Mouse (Mus musculus): Measurements from ENCODE around the gene Ttc23. TPM values are rescaled to one million over a fixed set of nuclear protein-coding genes. Genes with fewer than 3 reads are reported as not detected.

The Ttc23 gene
- 28.1 and 35.0 TPM in 2 replicates for polyA plus RNA-seq (2014; fragmentation: Nextera tagmentation; extraction: Ambion mirVana)

GRCm38 (mm10) chr7:67647277-67647676 is at the start of gene Ttc23:
TSS of gene Ttc23 (plus strand) at chr7:67647410.
- no peaks in the 10 kb centered on the region for H3K9me3 ChIP-seq (ENCODE audit: control insufficient read depth, low read length)
- 0 out of 2 replicates have a peak, but pooled peaks have one; percentile 5 for ATAC-seq (ENCODE audit: low read depth)
- no peaks in the 10 kb centered on the region for H3K36me3 ChIP-seq (ENCODE audit: control insufficient read depth, insufficient read depth, low read length)
- H3K27me3 ChIP-seq (replicated peaks; ENCODE audit: control insufficient read depth, insufficient read depth, low read length): no peaks in the 10 kb centered on the region
- H3K4me1 ChIP-seq (ENCODE audit: control insufficient read depth, insufficient read depth, low read length): peaks cover 24% of the 10 kb centered on the region
- H3K27ac ChIP-seq (replicated peaks; ENCODE audit: low read depth, low read length): peak within 1 kb of the TSS; percentile 89
- peak within 1 kb of the TSS; percentile 90 for H3K4me2 ChIP-seq (ENCODE audit: low read depth, low read length)
- peak within 1 kb of the TSS; percentile 79 for H3K9ac ChIP-seq (ENCODE audit: low read depth, low read length)
- peak; percentile 95 for DNase-seq (ENCODE audit: low spot score)
- H3K4me3 ChIP-seq (ENCODE audit: low read depth, low read length): peak within 1 kb of the TSS; percentile 78
- 3% methylated on average over 5 of the region's 5 CpGs for WGBS

- 34% methylated on average over 3 of the region's 3 CpGs for WGBS
- Histone ChIP-seq H3K36me3 (ENCODE audit: control insufficient read depth, insufficient read depth, low read length) (no peaks in the 10 kb centered on the region), H3K27ac (replicated peaks; ENCODE audit: low read depth, low read length) (peak overlapping the region; percentile 25; the same call in 1 of the 2 replicates), H3K9me3 (ENCODE audit: control insufficient read depth, low read length) (no peaks in the 10 kb centered on the region), H3K9ac (ENCODE audit: low read depth, low read length) (no peak overlapping the region), H3K4me1 (ENCODE audit: control insufficient read depth, insufficient read depth, low read length) (peaks cover 12% of the 10 kb centered on the region), H3K27me3 (replicated peaks; ENCODE audit: control insufficient read depth, insufficient read depth, low read length) (no peaks in the 10 kb centered on the region), H3K4me3 (ENCODE audit: low read depth, low read length) (no peak overlapping the region), H3K4me2 (ENCODE audit: low read depth, low read length) (no peak overlapping the region)
- ATAC-seq (ENCODE audit: low read depth): peak; percentile 87; the same call in 1 of the 2 replicates
- DNase-seq (ENCODE audit: low spot score): peak; percentile 95
Observed at GRCm38 (mm10) chr7:67598050-67598449, 49.2 kb upstream of the Ttc23 start.

- WGBS: 69% methylated on average over 6 of the region's 6 CpGs
Observed at GRCm38 (mm10) chr7:67605114-67605513, 42.1 kb upstream of the Ttc23 start.

DNA sequence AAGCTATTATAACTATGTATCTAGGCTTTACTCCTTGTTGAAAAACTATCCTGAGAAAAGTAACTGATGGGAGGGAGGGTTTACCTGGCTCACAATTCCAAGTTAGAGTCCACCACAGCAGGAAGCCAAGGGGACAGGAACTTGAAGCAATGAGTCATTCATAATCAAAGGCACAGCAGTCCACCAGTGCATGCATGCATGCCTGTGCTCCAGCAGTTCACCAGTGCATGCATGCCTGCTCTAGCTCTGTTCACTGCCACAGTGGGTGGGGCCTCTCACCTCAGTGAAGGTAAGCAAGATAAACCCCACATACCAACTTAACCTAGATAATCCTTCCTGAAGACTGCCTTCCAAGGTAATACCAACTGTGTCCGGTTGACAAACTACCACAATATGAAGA is 41.0 kb upstream of the Ttc23 start:
- no peak for DNase-seq (ENCODE audit: low spot score)
- ATAC-seq (ENCODE audit: low read depth): no peak
- no peak overlapping the region for H3K9ac ChIP-seq (ENCODE audit: low read depth, low read length)
- H3K4me1 ChIP-seq (ENCODE audit: control insufficient read depth, insufficient read depth, low read length): peaks cover 17% of the 10 kb centered on the region
- no peaks in the 10 kb centered on the region for H3K36me3 ChIP-seq (ENCODE audit: control insufficient read depth, insufficient read depth, low read length)
- WGBS: 63% methylated on average over 1 of the region's 1 CpGs
- no peak overlapping the region for H3K4me3 ChIP-seq (ENCODE audit: low read depth, low read length)
- H3K27ac ChIP-seq (replicated peaks; ENCODE audit: low read depth, low read length): no peak overlapping the region
- no peaks in the 10 kb centered on the region for H3K9me3 ChIP-seq (ENCODE audit: control insufficient read depth, low read length)
- no peaks in the 10 kb centered on the region for H3K27me3 ChIP-seq (replicated peaks; ENCODE audit: control insufficient read depth, insufficient read depth, low read length)
- no peak overlapping the region for H3K4me2 ChIP-seq (ENCODE audit: low read depth, low read length)

More at GRCm38 (mm10) chr7:67605114-67605513, 42.1 kb upstream of the Ttc23 start:
- peaks cover 17% of the 10 kb centered on the region for H3K4me1 ChIP-seq (ENCODE audit: control insufficient read depth, insufficient read depth, low read length)
- H3K9ac ChIP-seq (ENCODE audit: low read depth, low read length): no peak overlapping the region
- no peak for DNase-seq (ENCODE audit: low spot score)
- H3K36me3 ChIP-seq (ENCODE audit: control insufficient read depth, insufficient read depth, low read length): no peaks in the 10 kb centered on the region
- no peaks in the 10 kb centered on the region for H3K9me3 ChIP-seq (ENCODE audit: control insufficient read depth, low read length)
- ATAC-seq (ENCODE audit: low read depth): no peak
- H3K27me3 ChIP-seq (replicated peaks; ENCODE audit: control insufficient read depth, insufficient read depth, low read length): no peaks in the 10 kb centered on the region
- H3K4me2 ChIP-seq (ENCODE audit: low read depth, low read length): peak overlapping the region; percentile 10; the same call in 1 of the 2 replicates
- no peak overlapping the region for H3K4me3 ChIP-seq (ENCODE audit: low read depth, low read length)
- peak overlapping the region; percentile 70; the same call in 1 of the 2 replicates for H3K27ac ChIP-seq (replicated peaks; ENCODE audit: low read depth, low read length)

DNA sequence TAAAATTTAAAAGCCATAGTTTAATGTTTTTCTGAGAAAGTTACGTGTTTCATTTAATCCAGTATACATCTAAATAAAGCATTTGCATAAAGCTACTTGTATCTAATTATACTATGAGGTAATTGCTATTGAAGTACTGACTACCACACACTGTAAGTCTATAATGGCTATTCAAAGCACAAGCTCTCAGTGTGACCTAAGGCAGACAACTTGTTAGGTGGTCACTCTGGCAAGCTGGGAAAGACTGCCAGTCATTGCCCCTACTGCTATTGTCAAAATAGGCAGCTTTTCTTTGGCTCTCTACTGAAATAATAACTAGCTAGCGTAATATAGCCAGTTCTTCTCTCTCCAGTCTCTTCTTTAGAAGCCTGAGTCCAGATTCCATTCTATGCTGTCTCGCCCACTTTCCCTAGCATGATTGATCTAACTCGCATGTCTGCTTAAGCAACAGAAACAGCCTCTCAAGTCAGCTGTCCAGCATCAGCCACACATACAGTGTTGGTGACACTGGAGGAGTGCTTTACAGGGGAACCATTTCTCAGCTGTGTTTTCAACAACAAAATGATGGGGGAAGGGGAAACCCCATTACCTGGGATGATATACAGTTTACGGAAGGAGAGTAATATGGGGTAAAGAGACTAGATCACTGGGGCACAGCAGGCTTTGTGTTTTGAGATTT is 39.4 kb upstream of the Ttc23 start:
- 0 out of 2 replicates have a peak, but pooled peaks cover 5% of the 10 kb centered on the region for H3K36me3 ChIP-seq (ENCODE audit: control insufficient read depth, insufficient read depth, low read length)
- 0 out of 2 replicates have a peak overlapping the region, but pooled peaks have one; percentile 30 for H3K9ac ChIP-seq (ENCODE audit: low read depth, low read length)
- ATAC-seq (ENCODE audit: low read depth) (no peak), DNase-seq (ENCODE audit: low spot score) (no peak)
- H3K27me3 ChIP-seq (replicated peaks; ENCODE audit: control insufficient read depth, insufficient read depth, low read length): no peaks in the 10 kb centered on the region
- H3K4me3 ChIP-seq (ENCODE audit: low read depth, low read length): no peak overlapping the region
- H3K27ac ChIP-seq (replicated peaks; ENCODE audit: low read depth, low read length): peak overlapping the region; percentile 29; the same call in 1 of the 2 replicates
- H3K4me2 ChIP-seq (ENCODE audit: low read depth, low read length): no peak overlapping the region
- no peaks in the 10 kb centered on the region for H3K9me3 ChIP-seq (ENCODE audit: control insufficient read depth, low read length)
- WGBS: 69% methylated on average over 5 of the region's 5 CpGs
- peaks cover 17% of the 10 kb centered on the region for H3K4me1 ChIP-seq (ENCODE audit: control insufficient read depth, insufficient read depth, low read length)

GRCm38 (mm10) chr7:67608348-67609024 is 38.7 kb upstream of the Ttc23 start:
- Histone ChIP-seq H3K4me1 (ENCODE audit: control insufficient read depth, insufficient read depth, low read length) (peaks cover 17% of the 10 kb centered on the region), H3K36me3 (ENCODE audit: control insufficient read depth, insufficient read depth, low read length) (0 out of 2 replicates have a peak, but pooled peaks cover 5% of the 10 kb centered on the region), H3K27me3 (replicated peaks; ENCODE audit: control insufficient read depth, insufficient read depth, low read length) (no peaks in the 10 kb centered on the region), H3K4me3 (ENCODE audit: low read depth, low read length) (no peak overlapping the region), H3K27ac (replicated peaks; ENCODE audit: low read depth, low read length) (peak overlapping the region; percentile 29; the same call in 1 of the 2 replicates), H3K9ac (ENCODE audit: low read depth, low read length) (peak overlapping the region; percentile 30; the same call in 1 of the 2 replicates), H3K9me3 (ENCODE audit: control insufficient read depth, low read length) (no peaks in the 10 kb centered on the region), H3K4me2 (ENCODE audit: low read depth, low read length) (no peak overlapping the region)
- ATAC-seq (ENCODE audit: low read depth) (peak; percentile 61; the same call in 1 of the 2 replicates), DNase-seq (ENCODE audit: low spot score) (peak; percentile 62)
- 43% methylated on average over 4 of the region's 4 CpGs for WGBS

- Histone ChIP-seq H3K9ac (ENCODE audit: low read depth, low read length) (no peak overlapping the region), H3K27ac (replicated peaks; ENCODE audit: low read depth, low read length) (no peak overlapping the region; the same call in 1 of the 2 replicates), H3K36me3 (ENCODE audit: control insufficient read depth, insufficient read depth, low read length) (0 out of 2 replicates have a peak, but pooled peaks cover 8% of the 10 kb centered on the region), H3K4me3 (ENCODE audit: low read depth, low read length) (no peak overlapping the region), H3K9me3 (ENCODE audit: control insufficient read depth, low read length) (no peaks in the 10 kb centered on the region), H3K27me3 (replicated peaks; ENCODE audit: control insufficient read depth, insufficient read depth, low read length) (no peaks in the 10 kb centered on the region), H3K4me1 (ENCODE audit: control insufficient read depth, insufficient read depth, low read length) (peaks cover 9% of the 10 kb centered on the region; the same call in 1 of the 2 replicates), H3K4me2 (ENCODE audit: low read depth, low read length) (no peak overlapping the region)
- ATAC-seq (ENCODE audit: low read depth): peak; percentile 47; the same call in 1 of the 2 replicates
- whole genome bisulfite sequencing: 59% methylated on average over 10 of the region's 10 CpGs
- peak; percentile 43 for DNase-seq (ENCODE audit: low spot score)
Observed at GRCm38 (mm10) chr7:67613795-67614463, 33.3 kb upstream of the Ttc23 start.

DNA sequence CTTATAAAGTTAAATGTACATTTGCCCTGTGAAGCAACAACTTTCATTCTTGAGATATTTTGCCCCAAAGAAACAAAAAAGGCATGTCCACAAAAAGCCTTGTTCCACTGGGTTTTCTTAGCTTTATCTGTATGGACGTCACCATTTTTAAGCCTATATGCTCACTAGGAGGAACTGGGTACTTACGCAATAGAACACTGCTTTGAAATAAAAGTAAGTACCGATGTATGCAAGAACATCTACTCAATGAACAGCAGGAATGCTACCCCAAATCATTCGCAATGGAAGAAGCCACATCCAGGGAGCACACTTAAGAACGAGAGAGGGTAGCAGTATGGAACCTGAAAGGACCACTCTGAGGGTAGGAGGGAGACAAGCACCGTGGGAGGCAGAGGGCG is 32.7 kb upstream of the Ttc23 start:
- H3K9me3 ChIP-seq (ENCODE audit: control insufficient read depth, low read length): no peaks in the 10 kb centered on the region
- no peak for DNase-seq (ENCODE audit: low spot score)
- no peak for ATAC-seq (ENCODE audit: low read depth)
- H3K4me3 ChIP-seq (ENCODE audit: low read depth, low read length): no peak overlapping the region
- H3K27me3 ChIP-seq (replicated peaks; ENCODE audit: control insufficient read depth, insufficient read depth, low read length): no peaks in the 10 kb centered on the region
- peaks cover 9% of the 10 kb centered on the region; the same call in 1 of the 2 replicates for H3K4me1 ChIP-seq (ENCODE audit: control insufficient read depth, insufficient read depth, low read length)
- 0 out of 2 replicates have a peak, but pooled peaks cover 8% of the 10 kb centered on the region for H3K36me3 ChIP-seq (ENCODE audit: control insufficient read depth, insufficient read depth, low read length)
- 87% methylated on average over 7 of the region's 7 CpGs for WGBS
- H3K9ac ChIP-seq (ENCODE audit: low read depth, low read length): no peak overlapping the region
- no peak overlapping the region; the same call in 1 of the 2 replicates for H3K27ac ChIP-seq (replicated peaks; ENCODE audit: low read depth, low read length)
- no peak overlapping the region for H3K4me2 ChIP-seq (ENCODE audit: low read depth, low read length)

Data from embryonic facial prominence, embryonic 14.5 days (tissue).